9 mouse cellular contexts compared by ENCODE assay signal in genomic region chr10:96273607-96274365, GRCm38 (mm10).
DNase-seq lines count a peak whose midpoint lies in the region; ATAC-seq and TF ChIP-seq lines count a peak whose summit lies in the region.
"Had no signal": no experiment of that assay in that cellular context is flagged by ENCODE, and none has a peak within 500 bp of the region (broad histone marks: within the 10 kb centered on the region; RNA-seq: fewer than 3 reads in every experiment).

No protein-coding gene starts in this region.

- TF ChIP-seq EP300 in lung, postnatal 0 days (IDR thresholded peaks at IDR 0.05), result no peak

- H3K4me1 ChIP-seq in lung, postnatal 0 days (ENCODE audit: insufficient read depth, low read depth, low read length), result no peaks in the 10 kb centered on the region
- H3K4me1 ChIP-seq in embryonic facial prominence, embryonic 15.5 days, result 0 out of 2 replicates have a peak, but pooled peaks cover 7% of the 10 kb centered on the region
- H3K4me1 ChIP-seq: neural tube, embryonic 13.5 days had no signal

- H3K36me3 ChIP-seq in lung, postnatal 0 days (ENCODE audit: insufficient read depth, low read length), result no peaks in the 10 kb centered on the region
- no peaks in the 10 kb centered on the region for H3K36me3 ChIP-seq in embryonic facial prominence, embryonic 15.5 days
- H3K36me3 ChIP-seq: neural tube, embryonic 13.5 days had no signal

- WGBS in lung, postnatal 0 days, result 88% methylated on average over 7 of the region's 7 CpGs
- 49% methylated on average over 7 of the region's 7 CpGs for WGBS in embryonic facial prominence, embryonic 15.5 days

- H3K9ac ChIP-seq in lung, postnatal 0 days (replicated peaks; ENCODE audit: low read depth), result no peak overlapping the region
- H3K9ac ChIP-seq in embryonic facial prominence, embryonic 15.5 days, result no peak overlapping the region
- H3K9ac ChIP-seq: lung, embryonic 14.5 days; neural tube, embryonic 13.5 days had no signal

- no peak overlapping the region for H3K4me3 ChIP-seq in lung, postnatal 0 days (ENCODE audit: low read depth, low read length)
- no peak overlapping the region for H3K4me3 ChIP-seq in embryonic facial prominence, embryonic 15.5 days (replicated peaks)
- H3K4me3 ChIP-seq: neural tube, embryonic 13.5 days had no signal

- no peaks in the 10 kb centered on the region for H3K27me3 ChIP-seq in lung, postnatal 0 days (replicated peaks; ENCODE audit: insufficient read depth, low read length)
- H3K27me3 ChIP-seq in embryonic facial prominence, embryonic 15.5 days, result no peaks in the 10 kb centered on the region
- H3K27me3 ChIP-seq: neural tube, embryonic 13.5 days had no signal

- no peak for TF ChIP-seq CTCF in lung, postnatal 0 days (IDR thresholded peaks at IDR 0.05)

- H3K27ac ChIP-seq in lung, postnatal 0 days (ENCODE audit: low read length), result no peak overlapping the region
- 0 out of 2 replicates have a peak overlapping the region, but pooled peaks have one; percentile 17 for H3K27ac ChIP-seq in embryonic facial prominence, embryonic 15.5 days (replicated peaks)
- H3K27ac ChIP-seq: neural tube, embryonic 13.5 days had no signal

- no peak overlapping the region for H3K4me2 ChIP-seq in lung, postnatal 0 days (replicated peaks; ENCODE audit: low read depth, low read length)
- H3K4me2 ChIP-seq in embryonic facial prominence, embryonic 15.5 days (replicated peaks), result no peak overlapping the region
- H3K4me2 ChIP-seq: lung, embryonic 14.5 days; neural tube, embryonic 13.5 days had no signal

- 0 out of 2 replicates have a peak, but pooled peaks have one; percentile 38 for ATAC-seq in lung, postnatal 0 days
- peak; percentile 34; the same call in 1 of the 2 replicates for ATAC-seq in embryonic facial prominence, embryonic 15.5 days (ENCODE audit: insufficient number of reproducible peaks, low FRiP score, low TSS enrichment, low read depth)
- ATAC-seq in megakaryocyte-erythroid progenitor cell, adult 5-6 weeks (replicated peaks; ENCODE audit: low FRiP score, low TSS enrichment, poor library complexity, severe bottlenecking), result no peak

- H3K9me3 ChIP-seq in lung, postnatal 0 days (ENCODE audit: low read length), result no peaks in the 10 kb centered on the region
- H3K9me3 ChIP-seq in embryonic facial prominence, embryonic 15.5 days (replicated peaks), result no peaks in the 10 kb centered on the region
- H3K9me3 ChIP-seq: neural tube, embryonic 13.5 days had no signal

- DNase-seq in lung, postnatal 0 days (ENCODE audit: low spot score), result peak; percentile 47
- no peak for DNase-seq in lung, postnatal 14 days
- peak; percentile 80 for DNase-seq in naive thymus-derived CD4-positive, alpha-beta T cell, adult 2 months (ENCODE audit: low read depth)
- DNase-seq in gastrocnemius, postnatal 4 days (ENCODE audit: low spot score in 2 of 2), result no peak
- no peak for DNase-seq in embryo, embryonic 10.5 days (ENCODE audit: low spot score)
- DNase-seq: lung, embryonic 14.5 days had no signal

Comparison
In these comparisons a context has a peak if more than half of its experiments do, and no peak if none do; other contexts are left out.
1. DNase-seq: peak in lung, postnatal 0 days (single experiment) and naive thymus-derived CD4-positive, alpha-beta T cell, adult 2 months (single experiment); none in lung, postnatal 14 days (single experiment), gastrocnemius, postnatal 4 days (0 of 2) and embryo, embryonic 10.5 days (single experiment).